Mouse (Mus musculus) olfactory bulb, adult 2 months (tissue): Measurements from ENCODE around the gene Atp5k. TPM values are rescaled to one million over a fixed set of nuclear protein-coding genes. Genes with fewer than 3 reads are reported as not detected.
A peak's percentile ranks its signal among the peaks of the same experiment; 100 is the strongest.

ENCODE experiments used
- H3K27ac ChIP-seq: fragments of 200-500 bp; 2 replicates; pipeline ENCODE4 v1.5.1; 2012; ENCODE audit warnings: low read depth, low read length; ENCODE audit not compliant: insufficient read depth
- H3K4me1 ChIP-seq: fragments of 200-500 bp; 2 replicates; pipeline ENCODE4 v1.6.1; 2012; ENCODE audit warnings: low read length; ENCODE audit not compliant: control insufficient read depth, insufficient read depth
- H3K4me3 ChIP-seq: fragments of 200-500 bp; 2 replicates; pipeline ENCODE4 v1.5.1; 2012; ENCODE audit warnings: mild to moderate bottlenecking, low read depth, low read length, moderate library complexity; ENCODE audit not compliant: insufficient read depth
- CTCF ChIP-seq: fragments of 200-500 bp; IDR thresholded peaks from 2 replicates; pipeline ENCODE4 v1.5.1; 2012; ENCODE audit warnings: low read depth, mild to moderate bottlenecking, low read length, moderate library complexity; ENCODE audit not compliant: insufficient read depth
- POLR2A ChIP-seq: fragments of 200-500 bp; IDR thresholded peaks from 2 replicates; pipeline ENCODE4 v1.6.1; 2012; ENCODE audit warnings: mild to moderate bottlenecking, low read depth, low read length, moderate library complexity; ENCODE audit not compliant: insufficient read depth
- WGBS: fragments of 180-500 bp; shearing (Covaris S2); methylation state at CpG from one replicate; pipeline ENCODE4 v1.1.7; 2018; 5-methylcytosine and 5-hydroxymethylcytosine counted together
- polyA plus RNA-seq: library from polyadenylated mRNA; stranded (reverse); fragments of >200 nt; gene quantifications from 2 replicates; pipeline ENCODE4 v1.2.4, GENCODE M21; 2012; ENCODE audit warnings: low replicate concordance; ENCODE audit not compliant: missing spikeins, insufficient read depth, insufficient read length

The Atp5k gene
- not detected in 2 replicates for polyA plus RNA-seq

GRCm38 (mm10) chr5:108433804-108434587, at the start of gene Atp5k:
Atp5k (minus strand) TSS chr5:108434448.
- peak; percentile 85 for TF ChIP-seq CTCF
- TF ChIP-seq POLR2A: peak; percentile 40; the same call in 1 of the 2 replicates
- Histone ChIP-seq H3K27ac (0 out of 2 replicates have a peak within 1 kb of the TSS, but pooled peaks have one; percentile 12), H3K4me1 (peaks cover 10% of the 10 kb centered on the region), H3K4me3 (peak within 1 kb of the TSS; percentile 83)
- under 1% methylated on average over 42 of the region's 42 CpGs for WGBS

- Histone ChIP-seq H3K4me3 (no peak overlapping the region), H3K4me1 (no peaks in the 10 kb centered on the region), H3K27ac (no peak overlapping the region)
- TF ChIP-seq CTCF: no peak
- TF ChIP-seq POLR2A: no peak
- 90% methylated on average over 6 of the region's 6 CpGs for WGBS
These were observed 48.8 kb upstream of the Atp5k start for GRCm38 (mm10) chr5:108483006-108483405.

- Histone ChIP-seq H3K4me3 (no peak overlapping the region), H3K27ac (no peak overlapping the region), H3K4me1 (no peaks in the 10 kb centered on the region)
- TF ChIP-seq POLR2A: no peak
- TF ChIP-seq CTCF: no peak
- 51% methylated on average over 3 of the region's 3 CpGs for WGBS
These were observed 41.7 kb upstream of the Atp5k start for GRCm38 (mm10) chr5:108475977-108476376.

- peaks cover 2% of the 10 kb centered on the region; the same call in 1 of the 2 replicates for H3K4me1 ChIP-seq
- TF ChIP-seq CTCF (no peak), POLR2A (no peak)
- no peak overlapping the region for H3K4me3 ChIP-seq
- 82% methylated on average over 4 of the region's 4 CpGs for WGBS
- no peak overlapping the region for H3K27ac ChIP-seq
These were observed 39.5 kb upstream of the Atp5k start for GRCm38 (mm10) chr5:108473737-108474136.

GRCm38 (mm10) chr5:108469617-108470016, 35.4 kb upstream of the Atp5k start:
- no peak for TF ChIP-seq CTCF
- no peak for TF ChIP-seq POLR2A
- Histone ChIP-seq H3K4me1 (peaks cover 2% of the 10 kb centered on the region; the same call in 1 of the 2 replicates), H3K27ac (no peak overlapping the region), H3K4me3 (no peak overlapping the region)
- WGBS: 59% methylated on average over 7 of the region's 7 CpGs

GRCm38 (mm10) chr5:108466647-108467046, 32.4 kb upstream of the Atp5k start:
- WGBS: 66% methylated on average over 1 of the region's 1 CpGs
- no peak overlapping the region for H3K4me3 ChIP-seq
- peaks cover 9% of the 10 kb centered on the region for H3K4me1 ChIP-seq
- H3K27ac ChIP-seq: no peak overlapping the region
- TF ChIP-seq POLR2A (no peak), CTCF (no peak)

- Histone ChIP-seq H3K4me3 (no peak overlapping the region), H3K27ac (no peak overlapping the region), H3K4me1 (peaks cover 13% of the 10 kb centered on the region)
- WGBS: 79% methylated on average over 6 of the region's 6 CpGs
- TF ChIP-seq CTCF (no peak), POLR2A (no peak)
These were observed 31.1 kb upstream of the Atp5k start for GRCm38 (mm10) chr5:108465131-108465891.

- no peak overlapping the region for H3K27ac ChIP-seq
- H3K4me1 ChIP-seq: peaks cover 10% of the 10 kb centered on the region
- H3K4me3 ChIP-seq: peak overlapping the region; percentile 88
- TF ChIP-seq POLR2A (no peak), CTCF (no peak)
- 38% methylated on average over 4 of the region's 4 CpGs for WGBS
These were observed 28.2 kb upstream of the Atp5k start for GRCm38 (mm10) chr5:108462446-108462845.
